Mouse (Mus musculus): Measurements from ENCODE around the gene Plin2. TPM values are rescaled to one million over a fixed set of nuclear protein-coding genes. Genes with fewer than 3 reads are reported as not detected.
A peak's percentile ranks its signal among the peaks of the same experiment; 100 is the strongest.
"Not testable (repeated sequence)": the region's sequence is repeated elsewhere in the genome, so short reads cannot be mapped to it uniquely, and the experiment has no call there.

The Plin2 gene
- total RNA-seq, 2 experiments from 2014 or later, result 453 to 1,008 TPM

DNA sequence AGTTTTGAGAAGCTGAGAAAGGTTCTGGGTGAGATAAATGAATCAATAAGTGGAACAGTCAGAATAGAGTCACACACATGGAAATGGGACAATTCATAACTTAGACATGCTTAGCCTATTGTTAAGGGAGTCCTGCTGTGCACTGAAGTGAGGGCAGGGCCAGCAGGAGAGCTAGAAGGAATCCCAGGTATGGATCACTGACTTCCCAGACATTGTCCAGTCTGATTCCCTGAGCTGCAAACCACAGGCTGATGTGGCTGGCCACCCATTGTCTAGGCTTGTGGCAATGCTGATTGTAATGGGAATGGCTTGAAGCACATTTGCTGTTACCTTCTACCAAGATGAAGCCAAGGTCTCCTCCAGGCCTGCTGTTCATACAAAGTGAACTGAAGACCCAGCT is 35.5 kb downstream of the Plin2 start:
- DNase-seq (ENCODE audit: low spot score in 2 of 2), result not testable (repeated sequence)

- DNase-seq (ENCODE audit: low spot score in 2 of 2), result not testable (repeated sequence)
These were observed 37.3 kb downstream of the Plin2 start for GRCm38 (mm10) chr4:86632556-86632955.

GRCm38 (mm10) chr4:86631831-86632230 is 38.0 kb downstream of the Plin2 start:
- DNase-seq (ENCODE audit: low spot score in 2 of 2), result no peak

- DNase-seq (ENCODE audit: low spot score in 2 of 2), result not testable (repeated sequence)
These were observed 43.4 kb downstream of the Plin2 start for GRCm38 (mm10) chr4:86626496-86626895.

- DNase-seq (ENCODE audit: low spot score in 2 of 2), result no peak
These were observed 44.4 kb downstream of the Plin2 start for GRCm38 (mm10) chr4:86625463-86625862.

GRCm38 (mm10) chr4:86622532-86622931 is 47.3 kb downstream of the Plin2 start:
- not testable (repeated sequence) for DNase-seq (ENCODE audit: low spot score in 2 of 2)

GRCm38 (mm10) chr4:86622116-86622515 is 47.7 kb downstream of the Plin2 start:
- DNase-seq (ENCODE audit: low spot score in 2 of 2), result no peak

- no peak for DNase-seq (ENCODE audit: low spot score in 2 of 2)
These were observed 49.4 kb downstream of the Plin2 start for GRCm38 (mm10) chr4:86620506-86620905.

DNA sequence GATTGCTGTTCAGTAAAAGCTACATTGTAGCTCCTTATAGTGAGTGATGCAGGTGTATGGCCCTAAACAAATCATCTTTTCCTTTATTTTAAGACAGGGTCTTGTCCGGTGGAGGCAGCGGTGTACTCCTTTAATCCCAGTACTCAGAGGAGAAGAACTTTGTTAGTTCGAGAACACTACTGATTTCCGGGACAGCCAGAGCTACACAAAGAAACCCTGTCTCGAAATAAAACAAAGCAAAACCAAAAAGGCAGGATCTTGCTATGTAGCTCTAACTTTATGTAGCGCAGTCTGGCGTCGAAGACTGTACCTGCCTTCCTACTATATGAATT is 57.6 kb downstream of the Plin2 start:
- DNase-seq (ENCODE audit: low spot score in 2 of 2), result no peak

GRCm38 (mm10) chr4:86611524-86612288 is 58.2 kb downstream of the Plin2 start, which contains the start of gene Haus6:
Haus6 (minus strand) TSS chr4:86612055.
- DNase-seq (ENCODE audit: low spot score in 2 of 2), result peak; percentile 83 to 86

Other genes starting within 250 kb of the Plin2 start
- gene Saxo1, start 111.7 kb downstream of the Plin2 start, total RNA-seq (2021), result not detected
- 10 to 100 TPM; 96.4 to 99.1 TPM for gene Rraga, start 94.4 kb downstream of the Plin2 start, total RNA-seq (2021)
- gene Haus6, start 58.0 kb downstream of the Plin2 start, total RNA-seq (2021), result 1 to 10 TPM; 5.7 to 5.9 TPM
- gene Dennd4c, start 78.5 kb upstream of the Plin2 start, total RNA-seq (2021), result 10 to 100 TPM; 52.6 to 53.5 TPM
- gene Rps6, start 187.4 kb upstream of the Plin2 start, total RNA-seq (2021), result 100 to 1,000 TPM; 850 to 888 TPM
- gene Acer2, start 204.3 kb upstream of the Plin2 start, total RNA-seq (2021), result 10 to 100 TPM; 20.5 to 36.3 TPM